Mouse (Mus musculus) B cell, adult 2 months (primary cell): ENCODE measurements around the gene Ndufb7.
"Not testable (repeated sequence)": the region's sequence is repeated elsewhere in the genome, so short reads cannot be mapped to it uniquely, and the experiment has no call there.

Source experiments
- DNase-seq, 2 experiments: peaks; one replicate each; pipeline ENCODE4 v3.0.0; 2022

Ndufb7 gene

GRCm38 (mm10) chr8:83566469-83567395 lies at the start of gene Ndufb7:
Gene Ndufb7, plus strand, starts transcription at chr8:83566671.
- DNase-seq, result peak; percentile 98

DNA sequence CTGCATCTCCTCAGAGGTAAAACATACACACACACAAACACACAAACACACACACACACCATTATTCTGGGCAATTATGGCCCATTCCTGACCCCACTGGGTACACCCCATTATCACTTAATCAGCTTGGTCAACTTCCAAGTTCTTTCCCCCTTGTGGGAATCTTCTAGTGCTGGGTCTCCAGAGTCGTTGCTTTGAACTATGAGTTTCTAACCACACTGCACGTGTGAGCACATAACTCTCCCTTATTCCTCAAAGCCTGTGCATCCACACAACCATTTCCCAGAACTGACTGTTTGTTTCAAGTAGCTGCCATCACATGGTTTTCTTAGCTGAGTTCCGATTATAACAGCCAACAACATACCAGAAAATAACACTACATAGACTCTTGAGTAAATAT lies 46.0 kb upstream of the Ndufb7 start:
- DNase-seq, result no peak

GRCm38 (mm10) chr8:83520907-83521306 lies 45.6 kb upstream of the Ndufb7 start:
- not testable (repeated sequence) for DNase-seq

DNA sequence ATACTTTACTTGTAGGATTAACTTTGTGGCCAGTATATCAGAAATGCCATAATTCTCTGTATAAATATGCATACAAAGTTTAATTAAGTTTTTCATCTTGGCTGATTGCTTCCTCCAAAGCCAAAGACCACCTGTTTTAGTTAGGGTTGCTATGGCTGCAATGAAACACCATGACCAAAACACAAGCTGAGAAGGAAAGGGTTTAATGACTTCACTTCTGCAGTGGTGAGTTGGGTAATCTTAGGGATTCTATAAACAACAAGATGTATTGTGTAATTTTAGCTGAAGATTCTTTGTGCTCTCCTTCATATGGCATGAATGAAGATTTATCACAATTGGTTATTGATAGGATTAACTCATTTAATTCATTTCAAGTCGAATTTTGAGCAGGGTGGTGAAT lies 45.2 kb upstream of the Ndufb7 start:
- DNase-seq, result no peak

DNA sequence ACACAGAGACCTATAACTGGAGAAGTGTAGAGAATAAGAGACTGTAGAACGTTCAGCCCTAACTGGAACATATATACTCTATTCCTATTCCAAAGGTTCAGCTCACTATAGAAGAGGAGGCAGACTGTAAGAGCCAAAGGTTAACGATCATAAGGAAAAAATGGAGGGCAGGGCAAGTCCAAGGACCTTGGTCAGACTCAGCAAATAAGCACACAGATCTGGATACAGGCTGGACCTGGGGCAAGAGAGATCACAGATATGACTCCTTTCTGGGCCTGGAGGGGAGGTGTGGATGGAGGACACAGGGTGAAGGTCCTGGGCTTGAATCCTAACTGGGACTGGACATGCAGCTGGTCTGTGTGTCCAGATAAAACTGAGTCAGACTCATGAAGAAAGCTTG lies 31.7 kb upstream of the Ndufb7 start:
- DNase-seq, result no peak

DNA sequence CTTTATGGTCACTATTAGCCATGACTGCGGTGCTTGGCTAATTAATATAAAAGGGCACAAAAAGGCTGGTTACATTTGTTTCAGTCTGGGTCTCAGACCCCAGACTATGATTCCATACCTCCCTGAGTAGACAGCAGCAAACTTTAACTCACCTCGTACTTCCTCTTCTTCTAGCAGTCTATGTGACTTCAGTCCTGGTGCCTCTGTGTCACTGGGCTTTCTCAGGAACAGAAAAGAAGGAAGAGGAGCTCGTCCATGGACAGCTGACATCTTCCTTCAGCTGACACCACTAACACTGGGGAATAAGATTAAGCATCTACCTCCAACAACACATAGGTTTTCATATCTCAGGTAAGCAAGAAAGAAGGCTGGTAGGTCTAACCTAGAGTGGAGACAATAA lies 30.7 kb upstream of the Ndufb7 start, which contains the start of gene Olfr370:
TSS of gene Olfr370 (plus strand) at position 45 of the 400 bp plus-strand sequence.
- no peak for DNase-seq

- no peak for DNase-seq
Measured at GRCm38 (mm10) chr8:83562669-83563068, 3.8 kb upstream of the Ndufb7 start.

GRCm38 (mm10) chr8:83563246-83563645 lies 3.2 kb upstream of the Ndufb7 start:
- DNase-seq, result no peak

DNA sequence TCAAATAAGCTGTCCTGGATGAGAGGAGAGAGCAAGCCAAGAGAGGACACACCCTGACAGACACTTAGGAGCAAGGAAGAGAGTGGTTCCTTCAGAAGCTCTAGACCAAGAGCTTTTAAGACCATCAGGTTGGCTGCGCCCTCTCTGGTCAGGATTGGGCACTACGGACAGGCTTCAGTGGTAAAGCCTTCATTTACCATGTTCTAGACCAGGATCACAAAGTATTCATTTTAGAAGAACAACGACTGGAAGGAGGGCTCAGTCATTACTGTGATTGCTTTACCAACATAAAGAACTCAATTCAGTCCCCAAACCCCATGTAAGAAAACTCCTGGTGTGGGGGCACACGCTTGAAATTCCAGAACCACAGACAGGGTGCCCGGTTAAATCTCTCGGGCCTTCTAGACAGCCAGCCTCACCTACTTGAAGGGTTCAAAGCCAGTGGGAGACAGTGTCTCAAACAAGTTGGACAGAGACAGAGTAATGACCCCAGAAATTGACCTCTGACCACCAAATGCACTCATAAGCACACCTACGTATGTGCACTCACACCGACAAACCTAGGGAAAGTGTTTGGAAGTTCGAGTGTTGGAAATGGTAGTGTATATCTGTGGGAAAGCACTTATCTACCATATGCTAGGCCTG lies 618 bp upstream of the Ndufb7 start:
- peak; percentile 46 for DNase-seq

DNA sequence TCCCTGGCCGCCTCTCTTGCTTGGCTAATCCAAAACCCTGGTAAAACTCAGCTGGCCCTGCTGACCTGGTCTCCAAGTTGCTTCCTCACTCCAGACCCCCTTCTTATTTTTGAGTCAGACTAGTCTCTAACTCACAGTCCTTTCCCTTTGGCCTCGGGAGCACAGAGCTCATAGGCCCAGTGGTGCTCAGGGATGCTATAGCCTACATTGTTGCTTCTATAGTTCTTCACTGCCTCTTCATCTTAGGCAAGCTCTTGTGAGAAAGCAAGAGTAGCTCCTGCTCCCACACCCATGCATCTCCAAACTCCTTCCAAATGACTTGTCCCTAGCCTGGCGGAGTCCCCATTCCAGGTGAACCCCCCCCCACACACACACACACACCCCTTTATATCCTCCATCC lies 1.2 kb downstream of the Ndufb7 start:
- DNase-seq, result no peak

- DNase-seq, result no peak
Measured at GRCm38 (mm10) chr8:83568128-83568527, 1.7 kb downstream of the Ndufb7 start.

DNA sequence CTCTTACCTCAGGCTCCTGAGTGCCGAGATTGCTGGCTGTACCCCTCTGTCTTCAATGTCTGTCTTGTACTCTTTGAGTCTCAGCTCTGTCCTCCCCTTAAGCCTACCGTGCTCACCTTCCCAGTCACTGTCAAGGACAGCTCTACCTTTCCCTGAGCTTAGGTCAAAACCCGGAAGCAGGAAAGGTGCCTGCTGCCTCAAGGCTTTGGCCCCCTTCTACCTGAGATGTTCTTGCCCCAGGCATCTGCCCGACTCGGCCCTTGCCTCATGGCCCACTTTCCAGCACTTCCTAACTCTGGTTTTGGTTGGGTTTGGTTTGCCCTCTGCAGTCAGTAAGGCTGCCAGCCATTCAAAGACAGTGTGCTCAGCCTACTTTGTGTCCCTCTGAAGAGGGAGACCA lies 2.3 kb downstream of the Ndufb7 start:
- DNase-seq, result no peak

DNA sequence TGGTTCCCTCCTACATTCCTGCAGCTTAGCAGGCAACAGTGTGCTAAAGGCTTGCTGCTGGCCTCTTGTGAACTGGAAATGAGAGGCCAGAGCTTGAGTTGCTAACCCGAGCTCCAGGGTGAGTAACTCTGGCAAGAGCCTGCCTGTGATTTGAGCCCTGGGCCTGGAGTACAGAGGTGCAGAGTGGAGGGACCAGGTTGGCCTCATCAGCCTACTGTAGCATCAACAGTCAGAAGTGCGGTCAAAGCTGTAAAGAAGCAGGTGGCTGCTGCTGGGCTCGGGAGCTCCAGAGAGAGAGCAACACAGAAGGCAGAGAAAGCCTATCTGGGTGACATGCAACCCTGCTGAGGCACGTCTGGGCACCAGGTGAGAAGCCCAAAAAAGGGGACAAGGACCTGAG lies 2.7 kb downstream of the Ndufb7 start:
- DNase-seq, result no peak

DNA sequence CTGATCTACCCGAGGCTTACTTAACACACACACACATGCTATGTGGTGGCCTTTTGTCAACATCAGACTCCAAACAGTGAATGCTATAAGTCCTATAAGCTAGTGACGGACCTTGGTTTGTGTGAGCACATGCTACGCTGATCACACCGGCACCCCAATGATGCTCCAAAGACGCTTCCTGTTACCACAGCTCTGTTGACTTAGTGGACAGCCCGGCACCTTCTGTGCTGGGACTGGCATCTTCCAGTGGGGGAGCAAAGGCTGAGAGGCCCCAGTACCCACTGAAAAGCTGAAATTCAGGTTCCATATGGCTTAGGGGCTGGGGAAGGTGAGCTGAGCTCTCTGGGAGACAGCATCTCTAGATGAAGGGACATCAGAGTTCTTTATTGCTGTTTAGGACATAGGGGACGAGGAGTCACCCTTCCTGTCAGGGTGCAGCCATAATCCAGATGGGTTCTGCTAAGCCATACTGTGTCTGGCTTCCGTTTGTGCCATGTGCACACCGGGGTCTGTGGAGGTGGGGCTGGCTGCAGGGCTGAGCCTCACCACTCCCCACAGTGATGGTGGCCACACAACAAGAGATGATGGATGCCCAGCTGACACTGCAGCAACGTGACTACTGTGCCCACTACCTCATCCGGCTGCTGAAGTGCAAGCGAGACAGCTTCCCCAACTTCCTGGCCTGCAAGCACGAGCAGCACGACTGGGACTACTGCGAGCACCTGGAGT lies 4.0 kb downstream of the Ndufb7 start:
- DNase-seq, result no peak

DNA sequence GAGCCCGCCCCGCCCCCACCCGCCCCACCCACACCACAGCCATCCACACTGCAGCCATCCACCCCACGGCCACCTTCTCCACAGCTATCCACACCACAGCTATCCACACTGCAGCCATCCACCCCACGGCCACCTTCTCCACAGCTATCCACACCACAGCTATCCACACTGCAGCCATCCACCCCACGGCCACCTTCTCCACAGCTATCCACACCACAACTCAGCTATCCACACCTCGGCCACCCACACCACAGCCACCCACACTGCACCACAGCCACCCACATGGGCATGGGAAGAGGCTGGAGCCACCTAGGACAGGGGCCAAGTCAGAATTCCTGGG lies 4.5 kb downstream of the Ndufb7 start:
- not testable (repeated sequence) for DNase-seq

DNA sequence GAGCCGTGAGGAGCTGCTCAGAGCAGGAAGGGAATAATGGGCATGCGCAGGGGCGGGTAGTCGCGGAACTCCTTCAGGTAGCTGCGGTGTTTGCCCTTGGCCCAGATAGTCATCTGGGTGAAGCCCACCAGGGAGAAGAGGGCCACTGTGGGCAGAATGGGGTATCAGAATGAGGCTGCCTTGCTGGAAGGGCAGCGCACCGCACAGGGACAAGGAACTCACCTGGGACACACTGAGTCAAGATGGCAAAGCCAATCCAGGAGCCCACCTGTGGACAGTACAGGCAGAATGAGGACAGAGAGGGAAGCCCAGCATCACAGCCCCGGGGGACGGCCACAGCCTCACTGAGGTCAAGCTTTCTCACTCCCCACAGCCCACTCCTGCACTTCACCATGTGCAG lies 5.3 kb downstream of the Ndufb7 start:
- DNase-seq, result no peak

- DNase-seq, result no peak
Measured at GRCm38 (mm10) chr8:83572246-83572812, 5.9 kb downstream of the Ndufb7 start.

- peak; percentile 76 to 77 for DNase-seq
Measured at GRCm38 (mm10) chr8:83573140-83573875, 6.8 kb downstream of the Ndufb7 start.

DNA sequence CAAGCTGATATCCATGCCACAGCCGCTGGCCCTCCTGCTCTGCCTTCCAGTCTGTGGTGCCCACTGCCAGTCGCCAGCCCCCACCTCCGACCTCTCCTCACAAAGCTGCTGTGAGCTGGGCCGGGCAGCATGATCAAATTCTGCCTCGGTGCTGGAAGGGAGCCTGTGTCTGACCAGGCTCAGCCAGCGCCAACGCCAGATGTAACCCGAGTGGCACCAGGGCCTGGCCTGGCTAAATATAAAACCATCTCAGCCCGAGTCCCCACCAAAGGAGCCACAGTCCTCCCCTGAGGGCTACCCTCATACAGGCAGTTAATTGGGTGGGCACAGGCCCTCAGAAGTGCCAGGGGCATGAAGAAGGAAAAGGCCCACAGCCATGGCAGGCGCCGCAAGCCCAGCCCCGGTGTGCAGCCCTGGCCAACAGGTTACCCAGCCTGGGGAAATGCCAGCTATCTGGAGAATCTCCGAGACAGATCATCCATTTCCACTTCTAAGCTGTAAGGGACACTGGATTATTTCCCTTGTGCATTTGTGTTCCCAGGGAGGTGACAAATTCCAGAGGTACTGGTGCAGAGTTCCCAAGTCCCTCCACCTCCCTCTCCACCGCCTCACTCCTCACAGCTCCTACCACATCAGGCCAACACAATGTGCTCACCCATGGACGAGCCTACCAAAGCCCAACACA lies 8.3 kb downstream of the Ndufb7 start:
- DNase-seq, result no peak

GRCm38 (mm10) chr8:83575561-83576515 lies 9.4 kb downstream of the Ndufb7 start:
- no peak for DNase-seq

- no peak for DNase-seq
Measured at GRCm38 (mm10) chr8:83576516-83576895, 10.0 kb downstream of the Ndufb7 start.
